Mouse (Mus musculus): ENCODE data around the gene Il1r1. TPM values are rescaled to one million over a fixed set of nuclear protein-coding genes. Genes with fewer than 3 reads are reported as not detected.

Il1r1 gene
- polyA plus RNA-seq, 1 experiment from 2014 or later: 12.9 TPM

Other genes with a start within 250 kb of the Il1r1 start
- gene Il1r2, start 151.0 kb upstream of the Il1r1 start, polyA plus RNA-seq (2016; fragmentation: Nextera tagmentation; extraction: Ambion mirVana): 0.48 and 0.53 TPM in 2 replicates
- 1.8 and 2.3 TPM in 2 replicates for gene Il1rl2, start 99.5 kb downstream of the Il1r1 start, polyA plus RNA-seq (2016; fragmentation: Nextera tagmentation; extraction: Ambion mirVana)
- gene Il1rl1, start 204.5 kb downstream of the Il1r1 start, polyA plus RNA-seq (2016; fragmentation: Nextera tagmentation; extraction: Ambion mirVana): 0.05 and 0.06 TPM in 2 replicates
- gene Il18r1, start 240.5 kb downstream of the Il1r1 start, polyA plus RNA-seq (2016; fragmentation: Nextera tagmentation; extraction: Ambion mirVana): not detected in 2 replicates